Mouse (Mus musculus) brain, adult 2 months (tissue): ENCODE measurements around the gene Hist2h3c2.
A peak's percentile ranks its signal among the peaks of the same experiment; 100 is the strongest.
"Not testable (repeated sequence)": the region's sequence is repeated elsewhere in the genome, so short reads cannot be mapped to it uniquely, and the experiment has no call there.

ENCODE experiments used
- DNase-seq: peaks from one replicate; pipeline ENCODE4 v3.0.0; 2011; ENCODE audit warnings: low read depth, low spot score

The Hist2h3c2 gene

DNA sequence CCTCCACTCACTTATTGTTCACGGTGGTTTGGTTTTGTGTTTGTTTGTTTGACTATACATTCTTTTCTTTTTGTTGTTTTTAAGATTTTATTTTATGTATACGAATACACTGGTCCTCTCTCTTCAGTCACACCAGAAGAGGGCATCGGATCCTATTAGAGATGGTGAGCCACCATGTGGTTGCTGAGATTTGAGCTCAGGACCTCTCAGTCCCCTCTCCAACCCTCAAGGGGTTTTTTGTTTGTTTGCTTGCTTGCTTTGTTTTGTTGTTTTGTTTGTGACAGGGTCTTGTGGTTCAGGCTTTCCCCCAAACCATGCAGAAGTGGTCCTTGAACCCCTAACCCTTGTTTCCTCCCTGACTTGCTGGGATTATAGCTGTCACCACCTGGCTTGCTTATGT, 22.7 kb upstream of the Hist2h3c2 start:
- peak; percentile 40 for DNase-seq

DNA sequence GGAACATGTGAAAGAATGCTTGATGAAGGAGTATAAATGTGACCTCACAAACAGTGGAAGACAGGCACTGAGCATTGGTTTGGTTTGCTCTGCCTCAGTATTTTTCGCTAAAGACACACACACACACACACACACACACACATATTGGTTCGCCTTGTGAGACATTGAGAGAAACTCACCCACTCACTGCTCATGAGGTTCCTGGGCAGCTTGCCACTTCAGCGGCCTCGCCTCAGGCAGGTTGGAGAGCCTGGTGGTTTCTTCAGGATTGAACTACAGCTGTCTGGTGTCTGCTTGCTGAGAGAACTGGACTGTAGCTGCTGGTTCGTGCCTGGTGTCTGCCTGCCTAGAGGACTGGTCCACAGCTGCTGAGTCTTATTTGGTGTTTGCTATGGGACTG, 21.3 kb upstream of the Hist2h3c2 start:
- peak; percentile 43 for DNase-seq

DNA sequence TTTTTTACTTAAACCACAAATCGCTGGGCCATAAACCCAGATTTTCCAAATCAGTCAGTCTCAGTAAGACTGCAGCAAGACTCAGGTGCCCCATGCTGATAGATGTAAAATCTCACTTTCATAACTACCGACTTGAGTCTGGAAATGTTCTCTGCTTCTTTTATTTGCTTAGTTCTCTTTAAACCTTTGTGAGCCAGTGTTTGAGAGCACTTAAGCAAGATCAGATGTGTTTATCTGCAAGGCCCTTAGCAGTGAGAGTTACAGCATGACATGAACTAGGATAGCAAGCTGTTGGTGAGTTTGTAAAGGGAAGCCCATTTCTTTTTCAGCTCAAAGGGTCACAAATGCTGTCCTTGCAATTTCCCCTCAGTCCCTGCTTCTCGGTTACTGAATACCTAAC, 18.3 kb upstream of the Hist2h3c2 start:
- DNase-seq, result no peak

DNA sequence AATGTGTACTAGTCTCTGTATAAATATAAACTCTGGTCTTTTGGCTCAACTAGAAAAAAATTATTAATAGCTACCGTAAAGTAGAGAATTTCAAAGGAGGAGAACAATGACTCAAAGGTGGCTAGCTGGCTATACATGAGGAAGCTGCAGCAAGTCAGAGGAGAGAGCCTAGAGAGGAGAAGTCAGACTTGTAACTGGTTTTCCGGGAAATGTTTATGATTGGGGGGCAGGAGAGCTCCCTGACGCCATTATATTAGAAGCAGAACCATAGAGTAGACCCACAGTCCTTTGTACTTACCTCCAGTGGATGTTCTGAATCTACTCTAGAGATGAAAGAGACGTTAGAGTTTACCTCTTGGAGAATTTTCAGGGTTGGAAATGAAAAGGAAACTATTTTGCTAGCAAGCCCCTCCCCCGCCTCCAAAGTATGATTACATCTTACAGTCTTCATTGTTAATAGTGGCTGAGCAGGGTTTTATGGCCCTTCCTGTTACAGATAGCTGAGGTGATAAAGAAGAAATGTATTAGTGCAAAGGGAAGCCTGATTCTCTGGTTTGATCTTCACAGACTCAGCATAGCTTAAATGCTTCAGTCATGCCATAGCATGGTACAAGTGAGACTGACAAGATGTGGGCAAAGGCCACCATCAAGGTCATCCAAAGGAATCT, 17.1 kb upstream of the Hist2h3c2 start:
- DNase-seq, result no peak

DNA sequence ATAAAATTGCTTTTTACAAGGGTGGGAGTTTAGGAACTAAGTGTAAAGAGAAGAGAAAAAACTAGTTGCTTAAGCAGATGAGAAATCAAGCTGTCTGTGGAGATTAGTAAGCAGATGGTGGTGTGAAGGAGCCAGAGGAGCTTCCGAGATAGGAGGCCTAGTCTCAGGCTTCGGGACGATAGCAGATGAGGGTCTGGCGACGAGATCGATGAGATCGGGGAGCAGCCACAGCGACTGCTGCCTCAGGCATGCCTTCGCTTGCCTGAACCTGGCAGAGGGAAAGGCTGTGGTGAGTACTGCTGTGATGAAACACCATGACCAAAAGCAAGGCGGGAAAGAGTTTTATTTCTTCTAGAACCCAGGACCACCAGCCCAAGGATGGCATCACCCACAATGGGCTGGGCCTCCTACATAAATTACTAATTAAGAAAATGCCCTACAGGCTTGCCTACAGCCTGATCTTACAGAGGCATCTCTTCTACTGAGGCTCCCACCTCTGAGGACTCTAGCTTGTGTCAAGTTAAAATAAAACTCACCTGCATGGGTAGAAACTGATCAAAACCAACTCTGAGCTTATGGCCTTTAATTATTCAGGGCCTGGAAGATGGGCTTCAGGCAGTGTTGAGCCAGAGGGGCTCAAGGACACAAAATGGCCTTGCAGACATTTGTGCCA, 15.9 kb upstream of the Hist2h3c2 start:
- peak; percentile 58 for DNase-seq

DNA sequence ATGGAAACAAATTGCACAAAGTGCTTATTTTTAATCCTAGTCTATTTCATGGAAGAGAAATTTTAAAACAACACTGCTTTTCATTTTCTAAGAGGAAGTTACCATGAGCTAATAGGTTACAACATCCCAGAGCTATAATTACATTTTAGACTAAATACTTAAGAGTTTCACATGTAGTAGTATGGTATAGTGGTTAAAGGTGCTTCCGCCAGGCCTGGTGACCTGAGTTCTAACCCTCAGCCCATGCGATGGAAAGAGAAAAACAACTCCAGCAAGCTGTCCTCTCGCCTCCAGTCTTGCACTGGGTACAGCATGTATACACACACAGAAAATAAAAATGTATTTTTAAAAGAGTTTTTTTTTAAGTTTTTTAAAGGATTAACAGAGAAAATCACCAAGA, 12.9 kb upstream of the Hist2h3c2 start:
- DNase-seq, result no peak

DNA sequence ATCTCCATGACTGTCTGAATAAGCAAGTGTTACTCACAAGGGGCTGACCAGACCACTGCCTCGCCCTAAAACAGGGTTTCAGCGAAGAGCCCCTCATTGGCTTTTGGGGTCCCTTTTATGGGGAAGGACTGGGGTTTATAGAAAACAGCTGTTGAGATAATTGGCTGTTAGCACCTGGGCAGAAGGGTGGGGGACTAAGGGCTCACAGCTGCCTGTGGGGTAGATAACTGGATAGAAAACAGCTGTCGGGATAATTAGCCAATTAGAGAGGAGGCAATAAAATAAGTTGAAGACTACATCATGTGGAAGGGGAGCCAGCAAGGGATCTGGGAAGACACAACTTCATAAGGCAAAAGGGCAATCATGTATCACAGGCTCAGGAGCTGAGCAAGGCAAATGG, 12.0 kb upstream of the Hist2h3c2 start:
- no peak for DNase-seq

DNA sequence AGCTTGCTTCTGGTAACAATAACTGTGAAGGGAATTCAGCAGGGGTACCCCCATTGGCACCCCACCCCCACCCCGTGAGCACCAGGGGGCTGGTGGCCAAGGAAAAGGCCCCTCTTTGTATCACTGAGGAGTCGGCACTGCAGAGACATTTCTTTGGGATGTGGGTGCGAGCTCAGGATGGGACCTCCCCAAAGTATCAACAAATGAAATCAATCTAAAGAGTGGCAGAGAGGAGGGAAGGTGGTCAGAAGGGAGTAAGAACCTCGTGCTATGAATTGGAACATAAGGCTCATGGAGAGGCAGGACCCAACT, 10.1 kb upstream of the Hist2h3c2 start:
- no peak for DNase-seq

DNA sequence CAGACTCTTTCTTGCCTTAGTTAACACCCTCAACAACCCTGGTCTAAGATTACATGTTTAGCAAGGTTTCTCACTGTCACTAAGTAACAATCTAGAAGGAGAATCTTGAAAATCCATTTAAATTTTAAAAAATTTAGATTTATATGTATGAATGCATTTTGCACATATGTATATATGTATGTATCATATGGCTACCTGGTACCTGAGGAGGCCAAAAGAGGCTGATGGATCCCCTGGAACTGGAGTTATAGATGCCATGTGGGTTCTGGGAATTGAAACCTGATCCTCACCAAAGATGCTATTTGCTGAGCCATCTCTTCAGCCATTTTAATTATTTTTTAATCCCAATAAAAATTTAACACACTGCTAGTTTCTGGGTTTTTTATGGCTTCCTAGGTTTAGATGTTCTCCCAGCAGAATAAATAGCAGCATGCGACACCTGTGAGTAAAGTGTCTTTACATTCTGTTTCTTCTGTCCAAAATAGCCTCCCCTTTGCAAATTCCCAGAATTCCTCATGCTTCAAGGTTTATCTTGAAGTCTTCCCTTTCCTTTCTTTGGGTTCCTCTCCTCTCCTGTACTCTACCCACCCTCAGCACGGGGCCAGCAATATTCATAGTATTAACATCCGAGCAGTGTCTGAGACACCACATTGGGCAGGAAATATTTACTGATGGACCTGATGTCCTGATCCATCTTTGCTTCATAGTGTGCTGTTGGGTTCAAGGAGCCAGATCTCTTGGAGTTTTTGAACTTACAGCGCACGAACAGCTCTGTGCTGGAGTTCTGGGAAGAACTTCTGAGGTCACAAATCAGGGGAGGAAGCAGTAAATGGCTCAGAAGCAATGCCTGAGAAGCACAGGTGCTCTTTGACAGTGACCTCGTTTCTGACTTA, 9.5 kb upstream of the Hist2h3c2 start:
- no peak for DNase-seq

DNA sequence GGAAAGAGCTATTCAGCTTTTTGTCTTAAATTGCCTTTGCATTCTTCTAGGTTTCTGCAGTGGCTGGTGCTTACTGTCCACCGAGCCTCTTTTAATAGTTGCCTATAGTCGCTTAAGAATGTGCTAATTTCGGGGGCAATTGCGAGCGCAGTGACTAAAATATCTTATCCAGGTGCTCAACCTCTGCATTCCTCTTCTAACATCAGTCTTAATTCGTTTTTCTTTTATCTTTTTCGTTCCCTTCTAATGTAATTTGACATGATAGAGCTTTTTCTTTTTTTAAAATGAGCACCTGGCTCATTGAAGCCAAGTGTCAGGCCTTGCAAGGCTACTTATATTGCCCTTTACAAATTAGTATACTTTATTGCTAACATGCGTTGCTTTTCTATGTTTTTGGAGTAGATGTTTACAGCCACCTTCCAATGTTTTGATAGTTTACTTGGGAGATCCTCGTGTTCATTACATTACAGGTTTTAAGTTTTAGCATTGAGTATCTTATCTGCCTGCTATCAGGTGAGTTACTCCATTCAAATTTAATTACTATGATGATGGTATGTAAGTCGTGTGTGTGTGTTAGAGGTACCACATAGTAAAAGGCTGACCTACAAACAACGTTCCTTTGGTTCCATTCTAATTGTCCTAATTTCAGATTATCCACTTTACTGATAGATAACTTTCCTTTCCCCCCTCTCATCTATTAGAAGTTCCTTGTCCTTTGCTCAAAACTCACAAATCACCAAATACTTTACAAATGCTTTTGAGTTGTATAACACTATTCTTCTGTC, 8.6 kb upstream of the Hist2h3c2 start:
- DNase-seq, result no peak

DNA sequence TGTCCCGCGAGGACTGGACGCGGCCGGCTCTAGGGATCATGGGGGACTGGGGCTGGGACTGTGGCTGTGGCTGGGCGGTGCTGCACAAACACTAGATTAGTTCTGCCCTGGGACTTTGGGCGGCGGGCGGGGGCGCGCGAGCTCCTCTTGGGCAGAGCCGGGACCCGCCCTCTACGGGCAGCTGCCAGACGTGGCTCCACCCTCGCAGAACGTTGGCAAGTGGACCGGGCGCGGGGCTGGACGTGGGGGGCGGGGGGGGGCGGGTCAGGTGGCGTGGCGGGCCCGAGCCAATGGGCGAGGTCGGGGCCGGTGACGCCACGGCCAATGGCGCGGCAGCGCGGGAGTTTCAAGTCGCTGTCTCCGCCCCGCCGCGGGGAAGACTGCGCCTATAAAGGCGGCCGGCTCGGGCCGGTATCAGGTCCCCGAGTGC, 7.5 kb upstream of the Hist2h3c2 start, which contains the start of gene Hist2h3c1:
TSS of gene Hist2h3c1 (plus strand) at position 259 of the 430 bp plus-strand sequence.
- DNase-seq, result not testable (repeated sequence)

DNA sequence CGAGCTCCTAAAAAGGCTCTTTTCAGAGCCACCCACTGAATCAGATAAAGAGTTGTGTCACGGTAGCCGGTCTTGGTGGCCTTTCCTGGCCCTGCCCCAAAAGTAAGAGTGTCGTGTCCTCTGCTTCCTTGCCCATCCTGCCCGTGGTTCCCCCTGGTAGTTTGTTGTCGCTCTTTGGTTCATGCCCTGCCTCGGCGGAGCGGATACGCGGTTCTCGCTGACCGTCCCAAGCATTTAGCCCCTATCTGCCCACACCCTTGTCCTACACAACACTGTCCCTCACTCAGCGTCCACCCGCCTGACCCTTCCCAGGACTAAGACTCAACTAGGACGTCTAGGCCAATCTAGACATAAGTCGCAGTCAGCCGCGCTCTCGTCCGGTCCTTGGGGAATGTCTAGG, 7.1 kb upstream of the Hist2h3c2 start:
- DNase-seq, result not testable (repeated sequence)

DNA sequence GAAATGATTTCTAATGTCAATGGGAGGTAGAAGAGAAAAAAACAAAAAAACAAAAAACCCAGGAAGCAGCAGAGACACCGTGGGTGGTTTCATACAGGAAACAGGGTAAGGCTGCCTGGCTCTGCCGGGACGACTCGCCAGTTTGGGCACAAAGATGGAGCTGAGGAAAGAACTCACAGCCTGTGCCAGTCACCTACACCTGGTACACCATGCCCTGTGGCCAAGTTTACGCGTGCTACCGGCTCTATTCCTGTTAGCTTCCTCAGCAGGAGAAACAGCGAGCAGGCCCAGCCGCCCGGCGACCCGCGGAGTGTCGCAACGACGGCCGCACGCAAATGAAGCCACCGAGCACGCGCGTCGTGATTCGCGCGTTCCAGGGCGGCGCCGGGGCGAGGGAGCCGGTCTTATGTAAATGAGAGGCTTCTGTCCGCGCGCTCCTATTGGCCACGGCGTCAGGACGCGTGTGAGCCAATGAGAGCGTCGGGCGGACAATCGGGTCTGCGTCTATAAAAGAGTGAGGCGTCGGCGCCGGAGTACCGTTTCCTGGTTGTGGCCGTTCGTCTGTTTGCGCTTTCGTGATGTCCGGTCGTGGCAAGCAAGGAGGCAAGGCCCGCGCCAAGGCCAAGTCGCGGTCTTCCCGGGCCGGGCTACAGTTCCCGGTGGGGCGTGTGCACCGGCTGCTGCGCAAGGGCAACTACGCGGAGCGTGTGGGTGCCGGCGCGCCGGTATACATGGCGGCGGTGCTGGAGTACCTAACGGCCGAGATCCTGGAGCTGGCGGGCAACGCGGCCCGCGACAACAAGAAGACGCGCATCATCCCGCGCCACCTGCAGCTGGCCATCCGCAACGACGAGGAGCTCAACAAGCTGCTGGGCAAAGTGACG, 6.3 kb upstream of the Hist2h3c2 start, which contains the start of gene Hist2h2aa1:
TSS of gene Hist2h2aa1 (plus strand) at position 495 of the 884 bp plus-strand sequence.
- peak; percentile 91 for DNase-seq

DNA sequence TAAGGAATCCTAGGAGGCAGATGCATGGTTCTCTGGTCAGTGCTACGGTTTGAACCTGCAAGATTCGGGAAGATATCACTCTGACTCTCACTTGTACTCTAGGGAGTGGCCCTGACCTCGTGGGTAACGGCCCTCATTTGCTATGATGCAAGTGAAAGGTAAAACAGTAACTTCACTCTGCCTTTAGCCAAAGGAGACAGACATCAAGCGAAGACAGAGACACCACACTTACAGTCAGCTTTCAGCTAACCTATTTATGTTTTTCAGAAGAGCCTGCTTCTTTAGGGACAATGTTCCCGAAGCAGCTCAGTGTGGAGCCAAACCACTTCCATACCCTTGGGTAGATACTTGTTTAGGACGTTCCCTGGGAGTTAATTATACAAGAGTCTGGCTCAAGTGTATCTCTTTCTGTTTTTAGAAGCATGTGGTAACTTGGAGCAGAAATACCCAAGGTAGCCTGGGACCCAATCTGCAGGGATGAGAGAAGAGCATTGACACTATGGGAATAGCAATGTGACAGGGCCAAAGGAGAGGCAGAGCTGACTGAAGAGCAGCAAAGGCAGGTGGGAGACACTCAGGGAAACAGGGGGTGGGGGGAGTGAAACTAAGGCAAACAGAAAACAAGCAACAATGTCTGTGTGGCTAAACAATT, 5.1 kb upstream of the Hist2h3c2 start:
- DNase-seq, result no peak

DNA sequence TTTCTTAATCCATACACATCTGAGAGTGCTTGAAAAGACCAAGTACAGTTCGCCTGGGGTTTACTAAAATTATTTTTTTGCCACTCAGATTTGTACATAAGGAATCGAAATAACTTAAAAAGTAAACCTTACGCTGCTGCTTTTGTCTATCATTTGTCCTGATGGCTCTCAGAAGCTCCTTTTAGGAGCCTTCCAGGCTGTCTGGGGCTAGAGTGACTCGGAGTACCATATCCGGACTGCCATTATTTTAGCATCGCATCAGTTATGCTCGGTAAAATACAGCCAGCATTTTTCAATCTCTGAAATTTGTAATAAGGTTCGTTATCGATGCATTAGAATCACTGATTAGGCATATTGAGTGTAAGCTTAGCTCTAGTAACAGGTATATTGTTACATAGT, 1.9 kb upstream of the Hist2h3c2 start:
- DNase-seq, result no peak

DNA sequence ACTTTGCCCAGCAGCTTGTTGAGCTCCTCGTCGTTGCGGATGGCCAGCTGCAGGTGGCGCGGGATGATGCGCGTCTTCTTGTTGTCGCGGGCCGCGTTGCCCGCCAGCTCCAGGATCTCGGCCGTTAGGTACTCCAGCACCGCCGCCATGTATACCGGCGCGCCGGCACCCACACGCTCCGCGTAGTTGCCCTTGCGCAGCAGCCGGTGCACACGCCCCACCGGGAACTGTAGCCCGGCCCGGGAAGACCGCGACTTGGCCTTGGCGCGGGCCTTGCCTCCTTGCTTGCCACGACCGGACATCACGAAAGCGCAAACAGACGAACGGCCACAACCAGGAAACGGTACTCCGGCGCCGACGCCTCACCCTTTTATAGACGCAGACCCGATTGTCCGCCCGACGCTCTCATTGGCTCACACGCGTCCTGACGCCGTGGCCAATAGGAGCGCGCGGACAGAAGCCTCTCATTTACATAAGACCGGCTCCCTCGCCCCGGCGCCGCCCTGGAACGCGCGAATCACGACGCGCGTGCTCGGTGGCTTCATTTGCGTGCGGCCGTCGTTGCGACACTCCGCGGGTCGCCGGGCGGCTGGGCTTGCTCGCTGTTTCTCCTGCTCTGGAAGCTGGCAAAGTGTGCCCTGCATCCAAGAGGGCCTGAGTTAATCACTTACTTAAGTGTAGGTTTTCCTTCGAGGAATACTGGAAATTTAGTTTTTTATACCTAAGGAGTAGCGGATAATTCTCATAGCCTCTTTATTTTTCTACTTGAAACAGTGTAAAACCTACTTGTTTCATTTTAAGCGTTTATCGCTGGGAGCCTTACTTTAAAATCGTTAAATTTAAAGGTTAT, 1.2 kb upstream of the Hist2h3c2 start, which contains the start of gene Hist2h2aa2:
TSS of gene Hist2h2aa2 (minus strand) at position 328 of the 850 bp plus-strand sequence.
- DNase-seq, result peak; percentile 90

DNA sequence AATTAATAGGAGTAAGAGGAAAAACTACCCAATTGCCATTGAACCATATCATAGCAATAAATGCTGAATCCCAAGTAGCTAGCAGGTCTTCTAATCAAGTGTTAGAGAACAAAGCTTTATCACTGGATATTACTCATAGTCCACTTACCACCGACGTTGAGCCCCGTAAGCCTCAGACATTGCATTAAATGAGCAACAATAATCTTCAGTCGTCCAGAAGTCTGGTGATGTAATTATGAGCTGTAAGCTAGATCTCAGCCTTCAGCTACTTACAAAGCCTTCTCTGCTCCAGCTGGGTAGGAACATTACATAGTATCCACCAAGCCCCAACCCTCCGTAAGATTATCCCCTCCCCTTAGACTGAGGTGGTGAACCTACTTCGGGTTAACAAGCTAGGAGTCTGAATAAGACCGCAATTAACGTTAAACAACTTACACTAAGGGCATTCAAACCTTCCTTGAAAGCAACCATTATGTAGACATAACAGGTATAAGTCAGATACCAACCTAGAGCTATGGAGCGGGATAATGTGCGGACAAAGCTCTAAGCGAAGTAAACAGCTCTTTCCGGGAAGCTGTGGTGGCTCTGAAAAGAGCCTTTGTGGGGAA, 919 bp downstream of the Hist2h3c2 start:
- DNase-seq, result no peak

DNA sequence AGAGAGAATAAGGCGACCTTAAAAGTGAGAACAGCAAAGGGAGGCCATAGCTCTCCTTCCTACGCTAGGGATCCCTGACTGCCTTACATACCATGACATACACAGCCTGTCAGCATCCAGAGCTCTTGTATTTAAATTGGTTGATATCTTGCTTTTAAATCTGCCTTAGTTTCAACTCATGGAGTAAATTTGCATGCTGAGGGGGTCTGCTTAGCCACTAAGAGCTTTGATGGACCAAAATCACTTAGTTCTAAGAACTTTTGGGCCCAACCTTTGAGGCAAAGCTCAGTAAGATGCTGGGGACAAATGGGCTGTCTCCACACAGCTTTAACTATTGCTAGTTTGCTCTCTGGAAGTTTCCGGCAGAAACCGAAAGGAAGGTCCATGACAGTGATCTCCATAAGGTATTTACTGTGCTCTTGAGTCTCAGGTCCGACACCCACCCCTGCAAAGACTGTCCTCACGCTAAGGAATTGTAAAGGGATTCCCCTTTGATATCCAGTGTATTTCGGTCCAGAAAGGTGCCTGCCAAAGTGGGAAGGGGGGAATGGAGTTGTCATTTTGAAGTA, 1.5 kb downstream of the Hist2h3c2 start:
- no peak for DNase-seq
